Mouse (Mus musculus) C2C12 (cell line): ENCODE data around the gene Gpx1. TPM values are rescaled to one million over a fixed set of nuclear protein-coding genes. Genes with fewer than 3 reads are reported as not detected.

Source experiments
- H3K27me3 ChIP-seq: one replicate; pipeline ENCODE4 v1.6.1; 2011; ENCODE audit not compliant: control insufficient read depth, insufficient read depth, insufficient read length
- H3K36me3 ChIP-seq: one replicate; pipeline ENCODE4 v1.6.1; 2011; ENCODE audit not compliant: control insufficient read depth, insufficient read depth
- H3K4me3 ChIP-seq: one replicate; pipeline ENCODE4 v1.5.1; 2011; ENCODE audit warnings: mild to moderate bottlenecking, control low read depth; ENCODE audit not compliant: poor library complexity, insufficient read depth, severe bottlenecking
- H3K79me2 ChIP-seq: one replicate; pipeline ENCODE4 v1.6.1; 2011; ENCODE audit not compliant: control insufficient read depth, insufficient read depth
- H3K79me3 ChIP-seq: one replicate; pipeline ENCODE4 v1.6.1; 2011; ENCODE audit warnings: low read depth, control low read depth
- H3ac ChIP-seq: one replicate; pipeline ENCODE3; 2011; ENCODE audit warnings: low read depth; ENCODE audit not compliant: control insufficient read depth, insufficient read length
- CEBPB ChIP-seq: IDR thresholded peaks from one replicate; pipeline ENCODE4 v1.6.1; 2011; ENCODE audit warnings: low read depth, mild to moderate bottlenecking, control low read depth, moderate library complexity
- CTCF ChIP-seq: IDR thresholded peaks from one replicate; pipeline ENCODE4 v1.5.1; 2011; ENCODE audit not compliant: control insufficient read depth, insufficient read depth, insufficient read length
- FOSL1 ChIP-seq: IDR thresholded peaks from one replicate; pipeline ENCODE4 v1.8.0; 2011; ENCODE audit warnings: mild to moderate bottlenecking, low read length; ENCODE audit not compliant: poor library complexity, insufficient read depth, severe bottlenecking
- MAX ChIP-seq: IDR thresholded peaks from one replicate; pipeline ENCODE4 v1.6.1; 2011; ENCODE audit warnings: mild to moderate bottlenecking, control low read depth
- MYOD1 ChIP-seq: IDR thresholded peaks from one replicate; pipeline ENCODE4 v1.6.1; 2011; ENCODE audit warnings: low read depth; ENCODE audit not compliant: control insufficient read depth, insufficient read length
- MYOG ChIP-seq: IDR thresholded peaks from one replicate; pipeline ENCODE4 v1.6.1; 2011; ENCODE audit not compliant: control insufficient read depth, insufficient read length; ENCODE audit errors: extremely low read depth
- USF1 ChIP-seq: IDR thresholded peaks from one replicate; pipeline ENCODE4 v1.6.1; 2011; ENCODE audit warnings: low read depth, mild to moderate bottlenecking, control low read depth, moderate library complexity
- polyA plus RNA-seq: library from polyadenylated mRNA; unstranded; fragments of >200 nt; fragmentation: generic; extraction: Trizol; gene quantifications from one replicate; pipeline ENCODE4 v1.2.1, GENCODE M21; 2012; ENCODE audit warnings: missing spikeins

Gpx1 gene
- polyA plus RNA-seq, 1 experiment = 667 TPM

DNA sequence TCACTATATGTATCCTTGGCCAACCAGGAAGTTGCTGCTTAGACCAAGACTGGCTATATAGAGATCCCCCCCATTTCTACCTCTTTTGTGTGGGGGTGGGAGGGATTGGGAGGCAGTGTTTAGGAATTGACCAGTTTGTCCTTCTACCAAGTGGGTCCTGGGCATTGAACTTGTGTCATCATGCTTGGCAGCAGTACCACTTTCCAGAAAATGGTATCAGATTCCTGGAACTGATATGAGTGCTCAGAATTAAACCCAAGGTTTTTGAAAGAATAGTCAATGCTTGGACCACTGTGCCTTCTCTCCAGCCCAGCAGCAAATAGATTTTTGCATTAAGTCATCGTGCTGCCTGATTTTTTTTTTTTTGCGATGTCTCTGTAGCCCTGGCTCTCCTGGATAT is 12.9 kb upstream of the Gpx1 start:
- H3ac ChIP-seq = no peak overlapping the region

DNA sequence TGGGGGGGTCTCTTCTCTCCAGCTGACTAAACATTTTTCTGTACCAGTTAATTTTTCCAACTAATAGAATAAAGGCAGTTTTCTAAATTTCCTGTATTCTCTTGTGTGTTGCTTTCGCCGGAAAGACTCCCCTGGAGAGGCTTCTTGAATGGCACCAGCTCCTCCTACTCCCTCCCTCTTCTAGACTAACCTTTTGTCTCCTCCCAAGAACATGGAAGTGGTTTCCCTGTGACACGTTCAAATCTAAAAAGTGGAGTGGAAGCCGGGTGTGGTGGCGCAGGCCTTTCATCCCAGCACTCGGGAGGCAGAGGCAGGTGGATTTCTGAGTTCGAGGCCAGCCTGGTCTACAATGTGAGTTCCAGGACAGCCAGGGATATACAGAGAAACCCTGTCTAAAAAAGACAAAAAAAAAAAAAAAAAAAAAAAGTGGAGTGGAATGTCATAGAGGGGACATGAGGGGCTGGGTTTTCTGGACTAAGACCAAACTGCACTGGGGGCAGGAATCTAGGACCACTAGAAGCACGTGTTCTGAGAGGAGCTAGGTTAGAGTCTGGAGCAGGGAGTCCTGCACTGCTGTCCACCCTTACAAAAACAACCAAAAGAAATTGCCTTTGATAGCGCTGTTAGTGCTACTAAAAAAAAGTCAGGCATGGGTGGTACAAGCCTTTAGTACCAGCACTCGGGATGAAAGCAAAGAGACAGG is 704 bp upstream of the Gpx1 start:
- peaks cover 12% of the 10 kb centered on the region for H3K79me3 ChIP-seq
- H3K4me3 ChIP-seq = no peak overlapping the region
- TF ChIP-seq MAX = no peak
- TF ChIP-seq USF1 = no peak
- no peak for TF ChIP-seq CTCF
- no peak for TF ChIP-seq MYOG
- TF ChIP-seq CEBPB = no peak
- TF ChIP-seq MYOD1 = no peak
- no peak for TF ChIP-seq FOSL1
- no peak overlapping the region for H3ac ChIP-seq
- H3K79me2 ChIP-seq = peaks cover 22% of the 10 kb centered on the region
- no peaks in the 10 kb centered on the region for H3K27me3 ChIP-seq
- peaks cover 56% of the 10 kb centered on the region for H3K36me3 ChIP-seq

More for the DNA sequence above, 12.9 kb upstream of the Gpx1 start:
- Histone ChIP-seq H3K4me3 (no peak overlapping the region), H3K79me2 (peaks cover 95% of the 10 kb centered on the region), H3K27me3 (no peaks in the 10 kb centered on the region), H3K79me3 (peaks cover 80% of the 10 kb centered on the region), H3K36me3 (peaks cover 68% of the 10 kb centered on the region)
- TF ChIP-seq CTCF (no peak), FOSL1 (no peak), USF1 (no peak), MYOD1 (no peak), MAX (no peak), MYOG (no peak), CEBPB (no peak)

DNA sequence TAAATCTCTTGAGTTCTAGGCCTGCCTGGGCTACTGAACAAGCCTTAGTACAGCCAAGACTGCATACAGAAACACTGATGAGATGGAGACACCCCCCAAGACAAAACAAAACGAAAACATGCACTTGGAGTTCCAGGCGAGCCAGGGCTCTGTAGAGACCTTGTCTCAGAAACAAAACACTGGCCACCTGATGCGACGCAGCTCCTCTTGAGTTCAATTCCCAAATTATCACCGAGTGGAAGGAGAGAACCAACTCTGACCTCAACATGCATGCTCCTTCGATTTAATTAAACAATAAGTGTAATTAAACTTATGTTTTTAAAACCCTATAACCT is 185 bp upstream of the Gpx1 start:
- Histone ChIP-seq H3K36me3 (peaks cover 52% of the 10 kb centered on the region), H3ac (no peak overlapping the region), H3K4me3 (no peak overlapping the region), H3K27me3 (no peaks in the 10 kb centered on the region), H3K79me2 (peaks cover 17% of the 10 kb centered on the region), H3K79me3 (peaks cover 12% of the 10 kb centered on the region)
- TF ChIP-seq MYOD1 = no peak
- no peak for TF ChIP-seq CTCF
- no peak for TF ChIP-seq FOSL1
- TF ChIP-seq MAX = no peak
- no peak for TF ChIP-seq CEBPB
- no peak for TF ChIP-seq USF1
- no peak for TF ChIP-seq MYOG

DNA sequence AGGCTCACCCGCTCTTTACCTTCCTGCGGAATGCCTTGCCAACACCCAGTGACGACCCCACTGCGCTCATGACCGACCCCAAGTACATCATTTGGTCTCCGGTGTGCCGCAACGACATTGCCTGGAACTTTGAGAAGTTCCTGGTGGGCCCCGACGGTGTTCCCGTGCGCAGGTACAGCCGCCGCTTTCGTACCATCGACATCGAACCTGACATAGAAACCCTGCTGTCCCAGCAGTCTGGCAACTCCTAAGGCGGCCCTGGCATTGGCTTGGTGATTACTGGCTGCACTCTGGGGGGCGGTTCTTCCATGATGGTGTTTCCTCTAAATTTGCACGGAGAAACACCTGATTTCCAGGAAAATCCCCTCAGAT is 1.2 kb downstream of the Gpx1 start:
- H3K79me2 ChIP-seq = peaks cover 17% of the 10 kb centered on the region
- peak overlapping the region; percentile 70 for H3K4me3 ChIP-seq
- peaks cover 12% of the 10 kb centered on the region for H3K79me3 ChIP-seq
- peak overlapping the region; percentile 43 for H3ac ChIP-seq
- H3K36me3 ChIP-seq = peaks cover 42% of the 10 kb centered on the region
- TF ChIP-seq CTCF (no peak), USF1 (no peak), MAX (no peak), MYOG (no peak), MYOD1 (no peak), FOSL1 (no peak), CEBPB (no peak)
- no peaks in the 10 kb centered on the region for H3K27me3 ChIP-seq

DNA sequence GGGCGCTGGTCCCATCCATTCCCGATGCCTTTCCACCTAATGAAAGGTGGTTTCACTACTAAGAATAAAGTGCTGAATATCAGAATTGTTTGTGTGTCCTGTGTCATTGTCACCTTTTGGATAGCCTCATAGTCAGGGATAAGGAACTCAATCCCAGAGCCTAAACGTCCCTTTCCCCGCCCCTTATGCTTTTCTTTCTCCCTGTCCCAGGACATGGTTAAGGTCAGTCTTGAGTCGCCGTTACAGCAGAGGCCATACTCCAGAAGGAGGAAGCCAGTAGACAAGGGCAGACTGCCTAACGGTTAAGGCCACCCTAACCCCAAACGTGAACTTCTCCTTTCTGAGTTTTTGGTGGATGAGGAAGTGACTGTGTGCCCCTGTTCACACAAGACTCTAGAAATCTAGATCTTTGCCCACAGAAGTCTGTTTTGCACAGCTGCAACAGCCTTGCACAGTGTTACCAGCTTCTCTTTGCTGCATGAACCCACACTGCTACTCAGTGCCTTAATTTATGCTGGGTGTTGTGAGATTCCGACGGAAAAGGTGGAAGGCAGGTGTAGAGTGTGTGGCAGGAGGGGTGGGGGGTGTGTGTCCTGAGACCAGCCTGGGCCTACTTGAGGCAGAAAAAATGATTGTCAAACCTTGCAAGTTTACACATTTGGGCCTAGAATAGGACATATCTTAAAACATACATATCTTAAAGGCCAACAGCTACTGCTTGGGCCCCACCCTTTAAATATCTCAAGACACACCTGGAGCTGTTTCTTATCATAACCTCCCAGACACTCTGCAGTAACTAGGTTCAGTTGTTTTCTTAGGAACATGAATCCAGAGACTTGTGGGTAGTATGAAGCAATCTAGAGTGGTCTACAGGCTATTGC is 1.8 kb downstream of the Gpx1 start:
- H3K36me3 ChIP-seq = peaks cover 36% of the 10 kb centered on the region
- peaks cover 12% of the 10 kb centered on the region for H3K79me3 ChIP-seq
- no peaks in the 10 kb centered on the region for H3K27me3 ChIP-seq
- TF ChIP-seq MAX (no peak), CTCF (no peak), MYOG (no peak), CEBPB (no peak), USF1 (no peak), MYOD1 (no peak), FOSL1 (no peak)
- H3K79me2 ChIP-seq = peaks cover 17% of the 10 kb centered on the region
- peak overlapping the region; percentile 70 for H3K4me3 ChIP-seq
- H3ac ChIP-seq = peak overlapping the region; percentile 40

DNA sequence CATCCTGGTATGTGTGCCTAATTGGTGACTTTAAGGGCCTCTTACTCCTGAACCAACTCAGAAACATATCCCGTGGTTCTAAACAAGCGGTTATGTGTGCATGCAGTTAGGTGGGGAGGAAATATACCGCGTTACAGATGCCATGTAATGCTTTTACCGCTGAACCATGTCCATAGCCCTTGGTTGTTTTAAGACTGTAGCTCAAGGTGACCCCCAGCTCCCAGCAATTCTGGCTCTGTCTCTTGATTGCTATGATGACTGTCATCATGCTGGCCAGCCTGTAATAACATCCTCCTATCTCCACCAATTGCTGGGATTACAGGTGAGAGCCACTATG is 2.4 kb downstream of the Gpx1 start:
- H3K27me3 ChIP-seq = no peaks in the 10 kb centered on the region
- peaks cover 30% of the 10 kb centered on the region for H3K36me3 ChIP-seq
- no peak overlapping the region for H3ac ChIP-seq
- no peak for TF ChIP-seq CTCF
- no peak for TF ChIP-seq USF1
- no peak for TF ChIP-seq MAX
- TF ChIP-seq MYOD1 = no peak
- no peak for TF ChIP-seq CEBPB
- no peak for TF ChIP-seq MYOG
- no peak for TF ChIP-seq FOSL1
- H3K4me3 ChIP-seq = no peak overlapping the region
- H3K79me3 ChIP-seq = peaks cover 14% of the 10 kb centered on the region
- peaks cover 17% of the 10 kb centered on the region for H3K79me2 ChIP-seq
